10 mouse cellular contexts compared by ENCODE assay signal in the genomic region with DNA sequence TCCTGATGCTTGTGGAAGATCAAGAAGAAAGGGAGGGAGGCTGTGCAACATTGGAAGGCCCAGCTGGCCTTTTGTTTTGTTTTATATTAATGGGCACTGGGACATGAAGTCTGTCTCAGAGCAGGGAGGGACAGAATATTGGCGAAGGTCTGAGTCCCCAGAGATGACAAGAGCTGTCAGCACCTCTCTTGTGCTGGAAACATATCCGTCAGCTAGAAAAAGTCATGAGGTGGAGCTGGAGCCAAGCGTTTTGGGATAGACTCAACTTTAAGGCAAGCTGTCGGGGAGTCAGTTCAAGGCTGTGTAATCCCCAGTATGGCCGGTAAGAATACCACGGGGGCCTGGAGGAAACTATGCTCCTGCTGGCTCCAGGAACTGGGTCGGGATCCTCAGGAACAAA.
DNase-seq lines count a peak whose midpoint lies in the region; ATAC-seq lines count a peak whose summit lies in the region.
"Had no signal": no experiment of that assay in that cellular context is flagged by ENCODE, and none has a peak within 500 bp of the region (broad histone marks: within the 10 kb centered on the region; RNA-seq: fewer than 3 reads in every experiment).

No protein-coding gene starts in this region.

- no peak overlapping the region for H3K9ac ChIP-seq in hindbrain, embryonic 12.5 days
- no peak overlapping the region for H3K9ac ChIP-seq in hindbrain, embryonic 13.5 days

- no peaks in the 10 kb centered on the region for H3K27me3 ChIP-seq in hindbrain, embryonic 12.5 days
- H3K27me3 ChIP-seq in hindbrain, embryonic 13.5 days: no peaks in the 10 kb centered on the region

- intact Hi-C loops in heart, postnatal 25 days (cut with DNase I): loop anchor here (10.0 kb wide), 1 partner anchor 153 kb away; the partner anchor contains the start of gene En1
- intact Hi-C loops in left cerebral cortex, postnatal 4 days (cut with DNase I): no loop called here

- H3K27ac ChIP-seq in hindbrain, embryonic 12.5 days: no peak overlapping the region
- no peak overlapping the region for H3K27ac ChIP-seq in hindbrain, embryonic 13.5 days

- H3K36me3 ChIP-seq in hindbrain, embryonic 12.5 days: no peaks in the 10 kb centered on the region
- H3K36me3 ChIP-seq in hindbrain, embryonic 13.5 days: no peaks in the 10 kb centered on the region

- no peak overlapping the region for H3K4me2 ChIP-seq in hindbrain, embryonic 12.5 days (replicated peaks)
- H3K4me2 ChIP-seq in hindbrain, embryonic 13.5 days: no peak overlapping the region

- no peak overlapping the region for H3K4me3 ChIP-seq in hindbrain, embryonic 12.5 days
- H3K4me3 ChIP-seq in hindbrain, embryonic 13.5 days: no peak overlapping the region

- peak; percentile 22; the same call in 1 of the 2 replicates for ATAC-seq in hindbrain, embryonic 12.5 days (ENCODE audit: low FRiP score)
- ATAC-seq in hindbrain, embryonic 13.5 days (ENCODE audit: low FRiP score): no peak
- ATAC-seq: intestine, postnatal 0 days had no signal

- no peaks in the 10 kb centered on the region for H3K9me3 ChIP-seq in hindbrain, embryonic 12.5 days (replicated peaks)
- no peaks in the 10 kb centered on the region for H3K9me3 ChIP-seq in hindbrain, embryonic 13.5 days

- H3K4me1 ChIP-seq in hindbrain, embryonic 12.5 days: peaks cover 9% of the 10 kb centered on the region
- H3K4me1 ChIP-seq in hindbrain, embryonic 13.5 days (replicated peaks): peaks cover 11% of the 10 kb centered on the region; the same call in 1 of the 2 replicates

- 48% methylated on average over 7 of the region's 7 CpGs for WGBS in hindbrain, embryonic 12.5 days
- 58% methylated on average over 7 of the region's 7 CpGs for WGBS in hindbrain, embryonic 13.5 days

- peak; percentile 98 for DNase-seq in heart, adult 11 months
- DNase-seq in heart, postnatal 25 days (ENCODE audit: low spot score): peak; percentile 64
- DNase-seq in adrenal gland, adult 8-10 months: no peak
- DNase-seq in left cerebral cortex, postnatal 4 days: no peak
- no peak for DNase-seq in kidney, adult 9 months
- no peak for DNase-seq in thymus, postnatal 25 days
- DNase-seq: right cerebral cortex, adult 18-20 months had no signal

Comparison
In these comparisons a context has a peak if more than half of its experiments do, and no peak if none do; other contexts are left out.
1. DNase-seq: peak in heart, adult 11 months (single experiment) and heart, postnatal 25 days (single experiment); none in adrenal gland, adult 8-10 months (single experiment), left cerebral cortex, postnatal 4 days (single experiment), kidney, adult 9 months (single experiment) and thymus, postnatal 25 days (single experiment).